Mouse (Mus musculus) erythroblast, adult 5-6 weeks (primary cell): ENCODE measurements around the gene Psmb8. TPM values are rescaled to one million over a fixed set of nuclear protein-coding genes. Genes with fewer than 3 reads are reported as not detected.

ENCODE experiments used
- ATAC-seq: replicated peaks from 2 replicates; pipeline ENCODE4 v1.8.0; 2016; ENCODE audit warnings: moderate number of reproducible peaks, mild to moderate bottlenecking, moderate TSS enrichment, inconsistent platforms; ENCODE audit not compliant: poor library complexity, low FRiP score, severe bottlenecking
- total RNA-seq, 2 experiments: library from RNA; stranded (forward) in 1 of 2; stranded (reverse) in 1 of 2; fragments of 150-400 nt in 1 of 2; fragments of 200-764, 138-1000 nt in 1 of 2; gene quantifications; 2 replicates each; pipeline versions ENCODE4 v1.2.3 to v1.2.4; 2015 to 2017; ENCODE audit warnings: low replicate concordance in 2 of 2

Gene Psmb8
- total RNA-seq, 2 experiments from 2014 or later: 35.5 to 37.2 TPM

DNA sequence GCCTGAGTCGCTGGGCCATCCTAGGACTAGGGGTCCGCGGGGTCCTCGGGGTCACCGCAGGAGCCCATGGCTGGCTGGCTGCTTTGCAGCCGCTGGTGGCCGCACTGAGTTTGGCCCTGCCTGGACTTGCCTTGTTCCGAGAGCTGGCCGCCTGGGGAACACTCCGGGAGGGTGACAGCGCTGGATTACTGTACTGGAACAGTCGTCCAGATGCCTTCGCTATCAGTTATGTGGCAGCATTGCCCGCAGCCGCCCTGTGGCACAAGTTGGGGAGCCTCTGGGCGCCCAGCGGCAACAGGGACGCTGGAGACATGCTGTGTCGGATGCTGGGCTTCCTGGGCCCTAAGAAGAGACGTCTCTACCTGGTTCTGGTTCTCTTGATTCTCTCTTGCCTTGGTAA is 9.5 kb upstream of the Psmb8 start:
- ATAC-seq: peak; percentile 73

- ATAC-seq: no peak
Observed at GRCm38 (mm10) chr17:34188986-34189385, 8.5 kb upstream of the Psmb8 start.

DNA sequence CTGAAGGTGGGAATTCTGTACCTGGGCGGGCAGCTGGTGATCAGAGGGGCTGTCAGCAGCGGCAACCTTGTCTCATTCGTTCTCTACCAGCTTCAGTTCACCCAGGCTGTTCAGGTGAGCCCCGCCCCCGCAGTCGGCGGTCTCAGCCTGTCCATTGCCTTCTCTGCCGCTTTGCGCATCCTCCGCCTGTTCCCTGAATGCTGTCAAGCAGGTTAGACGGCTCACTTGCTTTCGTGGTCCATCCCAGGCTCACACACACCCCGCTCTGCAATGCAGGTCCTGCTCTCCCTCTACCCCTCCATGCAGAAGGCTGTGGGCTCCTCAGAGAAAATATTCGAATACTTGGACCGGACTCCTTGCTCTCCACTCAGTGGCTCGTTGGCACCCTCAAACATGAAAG is 4.7 kb upstream of the Psmb8 start:
- no peak for ATAC-seq

DNA sequence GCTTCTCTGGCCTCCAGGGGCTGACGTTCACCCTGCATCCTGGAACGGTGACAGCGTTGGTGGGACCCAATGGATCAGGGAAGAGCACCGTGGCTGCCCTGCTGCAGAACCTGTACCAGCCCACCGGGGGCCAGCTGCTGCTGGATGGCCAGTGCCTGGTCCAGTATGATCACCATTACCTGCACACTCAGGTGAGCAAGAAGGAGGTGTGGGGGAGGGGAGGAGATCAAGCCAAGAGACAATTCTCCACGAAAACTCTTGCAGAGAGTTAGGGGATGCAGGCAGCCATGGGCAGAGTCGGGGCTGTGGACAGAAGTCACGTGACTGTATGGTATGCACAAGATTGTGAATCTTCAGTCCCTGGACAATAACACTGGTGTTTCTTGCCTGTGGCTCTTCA is 4.1 kb upstream of the Psmb8 start:
- ATAC-seq: no peak

DNA sequence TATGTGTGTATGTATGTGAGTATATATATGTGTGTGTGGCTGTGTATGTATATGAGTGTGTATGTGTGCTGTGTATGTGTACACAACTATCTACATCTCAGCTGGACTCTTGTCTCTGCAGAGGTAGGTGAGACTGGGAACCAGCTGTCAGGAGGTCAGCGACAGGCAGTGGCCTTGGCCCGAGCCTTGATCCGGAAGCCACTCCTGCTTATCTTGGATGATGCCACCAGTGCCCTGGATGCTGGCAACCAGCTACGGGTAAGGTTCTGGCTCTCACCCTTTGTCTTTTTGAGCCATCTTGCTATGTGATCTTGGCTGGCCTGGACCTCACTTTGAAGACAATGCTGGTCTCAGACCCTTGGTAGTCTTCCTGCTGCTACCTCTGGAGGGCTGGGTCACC is 2.8 kb upstream of the Psmb8 start:
- ATAC-seq: no peak

DNA sequence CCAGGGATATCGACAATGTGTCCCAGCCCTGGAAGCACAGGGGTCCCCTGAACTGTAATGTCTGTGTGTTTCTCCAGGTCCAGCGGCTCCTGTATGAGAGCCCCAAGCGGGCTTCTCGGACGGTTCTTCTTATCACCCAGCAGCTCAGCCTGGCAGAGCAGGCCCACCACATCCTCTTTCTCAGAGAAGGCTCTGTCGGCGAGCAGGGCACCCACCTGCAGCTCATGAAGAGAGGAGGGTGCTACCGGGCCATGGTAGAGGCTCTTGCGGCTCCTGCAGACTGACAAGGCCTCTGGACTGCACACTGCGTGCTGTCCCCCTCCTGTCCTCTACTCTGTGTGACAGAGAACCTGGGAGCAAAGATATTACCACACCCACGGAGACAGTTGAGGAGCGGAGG is 1.0 kb upstream of the Psmb8 start:
- ATAC-seq: no peak

- ATAC-seq: no peak
Observed at GRCm38 (mm10) chr17:34197904-34198520, 491 bp downstream of the Psmb8 start.

DNA sequence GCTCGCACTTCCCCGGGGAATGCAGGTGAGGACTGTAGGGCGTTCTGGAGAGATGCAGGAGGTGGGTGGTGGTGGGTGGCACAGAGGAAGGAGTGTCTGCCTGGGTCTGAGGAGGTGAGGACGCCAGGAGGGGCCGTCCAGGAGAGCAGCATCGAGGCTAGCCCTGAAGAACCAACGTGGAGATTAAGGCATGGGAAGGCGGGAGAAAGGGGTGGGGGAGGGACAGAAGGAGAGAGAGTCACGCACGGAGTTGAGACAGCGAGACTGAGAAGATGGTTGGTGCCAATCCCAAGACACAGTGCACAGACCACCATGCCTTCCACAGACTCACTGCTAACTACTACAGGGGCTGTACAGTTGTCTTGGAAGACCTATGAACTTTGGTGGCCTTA is 996 bp downstream of the Psmb8 start:
- ATAC-seq: no peak

GRCm38 (mm10) chr17:34199050-34199619 is 1.6 kb downstream of the Psmb8 start:
- ATAC-seq: no peak

DNA sequence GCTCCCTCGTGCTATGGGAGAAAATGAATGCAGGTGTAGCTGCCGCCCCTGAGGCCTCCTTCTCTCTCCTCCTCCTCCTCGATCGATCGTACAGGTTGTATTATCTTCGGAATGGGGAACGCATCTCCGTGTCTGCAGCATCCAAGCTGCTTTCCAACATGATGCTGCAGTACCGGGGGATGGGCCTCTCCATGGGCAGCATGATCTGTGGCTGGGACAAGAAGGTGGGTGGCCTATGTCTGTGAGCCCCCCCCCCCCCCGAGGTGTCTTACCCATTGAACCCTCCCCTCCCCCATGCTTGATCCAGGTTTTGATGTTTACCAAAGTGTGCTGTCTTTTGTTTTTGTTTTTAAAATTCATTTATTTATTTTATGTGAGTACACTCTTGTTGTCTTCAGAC is 2.5 kb downstream of the Psmb8 start:
- ATAC-seq: no peak

DNA sequence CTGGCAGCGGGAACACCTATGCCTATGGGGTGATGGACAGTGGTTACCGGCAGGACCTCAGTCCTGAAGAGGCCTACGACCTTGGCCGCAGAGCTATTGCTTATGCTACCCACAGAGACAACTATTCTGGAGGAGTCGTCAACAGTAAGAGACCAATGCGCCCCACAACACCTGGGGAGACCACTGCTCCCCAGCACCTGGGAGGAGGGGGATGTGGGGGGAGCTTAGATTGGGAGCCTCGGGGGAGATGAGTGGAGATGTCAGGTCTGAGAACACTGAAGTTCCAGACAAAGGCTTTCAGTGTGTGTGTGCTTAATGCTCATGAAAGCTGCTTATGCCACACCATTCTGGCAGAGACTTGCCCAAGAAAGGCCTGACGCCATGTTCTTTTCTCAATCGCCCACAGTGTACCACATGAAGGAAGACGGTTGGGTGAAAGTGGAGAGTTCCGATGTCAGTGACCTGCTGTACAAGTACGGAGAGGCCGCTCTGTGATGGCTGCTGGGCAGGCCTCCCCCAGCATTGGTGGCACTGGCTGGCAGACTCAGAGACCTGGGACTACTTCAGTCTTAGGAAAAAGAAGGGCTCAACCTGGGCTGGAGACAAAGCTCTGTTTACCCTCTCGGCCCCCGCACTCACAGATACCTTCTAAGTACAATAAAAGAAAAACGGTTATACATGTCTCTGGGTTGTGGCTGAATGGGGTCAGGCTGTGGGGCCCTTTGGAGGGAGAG is 3.4 kb downstream of the Psmb8 start:
- no peak for ATAC-seq

- no peak for ATAC-seq
Observed at GRCm38 (mm10) chr17:34201506-34202055, 4.1 kb downstream of the Psmb8 start.

DNA sequence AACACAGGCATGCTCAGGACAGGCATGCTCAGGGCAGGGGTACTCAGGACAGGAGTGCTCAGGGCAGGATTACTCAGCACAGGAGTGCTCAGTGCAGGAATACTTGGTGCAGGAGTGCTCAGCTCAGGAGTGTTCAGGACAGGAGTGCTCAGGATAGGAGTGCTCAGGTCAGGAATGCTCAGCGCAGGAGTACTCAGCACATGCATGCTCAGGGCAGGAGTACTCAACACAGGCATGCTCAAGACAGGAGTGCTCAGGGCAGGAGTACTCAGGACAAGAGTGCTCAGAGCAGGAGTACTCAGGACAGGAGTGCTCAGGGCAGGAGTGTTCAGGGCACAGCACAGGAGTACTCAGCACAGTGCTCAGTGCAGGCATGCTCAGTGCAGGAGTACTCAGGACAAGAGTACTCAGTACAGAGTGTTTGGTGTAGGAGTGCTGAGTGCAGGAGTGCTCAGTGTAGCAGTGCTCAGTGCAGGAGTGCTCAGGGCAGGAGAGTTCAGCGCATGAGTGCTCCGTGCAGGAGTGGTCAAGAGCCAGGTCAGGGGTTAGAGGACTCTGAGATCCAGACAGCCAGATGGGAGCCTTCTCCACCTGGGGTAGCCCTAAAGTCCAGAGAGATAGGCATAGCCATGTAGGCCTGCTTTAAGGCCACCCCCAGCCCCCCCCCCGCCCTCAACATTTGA is 5.4 kb downstream of the Psmb8 start:
- no peak for ATAC-seq

- no peak for ATAC-seq
Observed at GRCm38 (mm10) chr17:34203444-34203843, 5.9 kb downstream of the Psmb8 start, which contains the start of gene Tap2. TSS of gene Tap2 (plus strand) at chr17:34203527.

DNA sequence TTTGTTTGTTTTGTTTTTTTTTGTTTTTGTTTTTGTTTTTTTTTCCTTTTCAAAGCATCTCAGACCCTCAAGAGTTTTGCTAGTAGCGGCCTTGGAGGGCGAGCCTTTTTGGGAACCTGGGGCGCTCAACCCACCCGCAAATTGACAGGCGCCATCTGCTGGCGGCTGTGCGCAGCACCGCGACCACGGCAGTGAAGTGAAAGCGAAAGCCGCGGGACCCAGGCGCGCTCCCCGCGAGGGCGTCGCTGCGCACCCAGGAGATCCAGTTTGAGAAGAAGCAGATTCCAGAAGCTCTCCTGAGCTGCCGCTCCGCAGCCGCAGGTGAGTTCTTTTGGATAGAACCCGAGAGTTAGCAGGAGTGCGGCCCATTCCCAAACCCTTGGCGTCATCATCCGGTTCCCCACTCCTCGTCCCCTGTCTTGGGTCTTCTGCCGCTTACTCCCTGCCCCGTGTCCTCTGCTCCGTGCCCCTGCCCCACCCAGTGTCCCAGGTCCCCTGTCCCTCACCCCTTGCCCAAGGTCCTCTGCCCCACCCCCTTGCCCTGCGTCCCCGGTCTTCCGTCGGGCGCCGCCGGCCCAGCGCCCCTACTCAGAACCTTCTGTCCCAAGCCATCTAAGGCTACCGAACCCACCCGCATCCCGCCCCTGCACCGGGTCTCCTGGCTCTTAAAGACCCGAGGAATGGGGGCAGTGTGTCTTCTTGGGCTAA is 6.9 kb downstream of the Psmb8 start:
- peak; percentile 81 for ATAC-seq

- peak; percentile 45 for ATAC-seq
Observed at GRCm38 (mm10) chr17:34205021-34205745, 7.7 kb downstream of the Psmb8 start.

DNA sequence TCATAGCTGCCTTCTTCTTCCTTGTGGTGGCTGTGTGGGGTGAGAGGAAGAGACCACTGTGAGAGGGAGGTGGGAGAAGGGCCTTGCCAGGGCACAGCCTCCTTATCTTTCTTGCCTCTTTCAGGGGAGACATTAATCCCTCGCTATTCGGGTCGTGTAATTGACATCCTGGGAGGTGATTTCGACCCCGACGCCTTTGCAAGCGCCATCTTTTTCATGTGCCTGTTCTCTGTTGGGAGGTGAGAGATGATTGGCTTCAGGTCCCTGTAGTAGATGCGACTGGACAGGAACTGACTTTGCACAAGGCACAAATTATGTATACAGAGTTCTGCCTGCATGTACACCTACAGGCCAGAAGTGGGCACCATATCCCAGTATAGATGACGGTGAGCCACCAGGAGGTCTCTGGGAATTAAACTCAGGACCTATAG is 8.2 kb downstream of the Psmb8 start:
- peak; percentile 78 for ATAC-seq

- no peak for ATAC-seq
Observed at GRCm38 (mm10) chr17:34206731-34207130, 9.2 kb downstream of the Psmb8 start.

- ATAC-seq: no peak
Observed at GRCm38 (mm10) chr17:34207456-34207855, 9.9 kb downstream of the Psmb8 start.
